Mouse (Mus musculus) midbrain, embryonic 14.5 days (tissue): ENCODE measurements around the gene Serpinb6b. TPM values are rescaled to one million over a fixed set of nuclear protein-coding genes. Genes with fewer than 3 reads are reported as not detected.
"Not testable (repeated sequence)": the region's sequence is repeated elsewhere in the genome, so short reads cannot be mapped to it uniquely, and the experiment has no call there.

Experiments
- ATAC-seq: fragments of 200-750 bp; cut with Nextera tagmentation; 2 replicates; pipeline ENCODE4 v1.8.0; 2017; ENCODE audit warnings: moderate number of reproducible peaks, moderate library complexity; ENCODE audit not compliant: low FRiP score, low TSS enrichment
- DNase-seq: peaks from one replicate; pipeline ENCODE4 v3.0.0-alpha.2; 2015
- H3K27ac ChIP-seq: fragments of 300-500 bp; sonication (generic); replicated peaks from 2 replicates; pipeline ENCODE4 v1.5.1; 2014; ENCODE audit warnings: mild to moderate bottlenecking, low read depth, low read length, moderate library complexity
- H3K27me3 ChIP-seq: fragments of 300-500 bp; sonication (generic); 2 replicates; pipeline ENCODE4 v1.6.1; 2014; ENCODE audit warnings: low read length, control low read depth, mixed read lengths; ENCODE audit not compliant: control insufficient read depth, insufficient read depth
- H3K36me3 ChIP-seq: fragments of 300-500 bp; sonication (generic); 2 replicates; pipeline ENCODE4 v1.6.1; 2014; ENCODE audit warnings: low read length, control low read depth; ENCODE audit not compliant: control insufficient read depth, insufficient read depth
- H3K4me1 ChIP-seq: fragments of 300-500 bp; sonication (generic); 2 replicates; pipeline ENCODE4 v1.6.1; 2014; ENCODE audit warnings: mild to moderate bottlenecking, antibody characterized with exemption, low read length, control low read depth; ENCODE audit not compliant: control insufficient read depth, insufficient read depth
- H3K4me2 ChIP-seq: fragments of 300-500 bp; sonication (generic); 2 replicates; pipeline ENCODE4 v1.6.1; 2014; ENCODE audit warnings: mild to moderate bottlenecking, low read length, moderate library complexity
- H3K4me3 ChIP-seq: fragments of 300-500 bp; sonication (generic); replicated peaks from 2 replicates; pipeline ENCODE4 v1.5.1; 2014; ENCODE audit warnings: low read depth, low read length
- H3K9ac ChIP-seq: fragments of 300-500 bp; sonication (generic); replicated peaks from 2 replicates; pipeline ENCODE4 v1.6.1; 2014; ENCODE audit warnings: mild to moderate bottlenecking, low read length, moderate library complexity
- H3K9me3 ChIP-seq: fragments of 300-500 bp; sonication (generic); 2 replicates; pipeline ENCODE4 v1.6.1; 2016; ENCODE audit warnings: low read length, control low read depth, mixed read lengths; ENCODE audit not compliant: control insufficient read depth
- WGBS: fragments of 180-500 bp; shearing (Covaris S2); extraction: QIAGEN DNeasy Blood & Tissue Kit; methylation state at CpG from one replicate; pipeline ENCODE4 v1.1.7; 2014; 5-methylcytosine and 5-hydroxymethylcytosine counted together
- polyA plus RNA-seq: library from polyadenylated mRNA; unstranded; fragments of >200 nt; fragmentation: Nextera tagmentation; extraction: Ambion mirVana; gene quantifications from 2 replicates; pipeline ENCODE4 v1.2.1, GENCODE M21; 2014

The Serpinb6b gene
- polyA plus RNA-seq, 1 experiment from 2014 or later: 0.95 TPM

GRCm38 (mm10) chr13:32939191-32939590 is 25.8 kb upstream of the Serpinb6b start:
- H3K36me3 ChIP-seq, H3K27me3 ChIP-seq, H3K4me2 ChIP-seq, H3K9me3 ChIP-seq, H3K9ac ChIP-seq, H3K27ac ChIP-seq, ATAC-seq, H3K4me3 ChIP-seq, H3K4me1 ChIP-seq, DNase-seq: not testable (repeated sequence)
- WGBS: 87% methylated on average over 3 of the region's 3 CpGs

DNA sequence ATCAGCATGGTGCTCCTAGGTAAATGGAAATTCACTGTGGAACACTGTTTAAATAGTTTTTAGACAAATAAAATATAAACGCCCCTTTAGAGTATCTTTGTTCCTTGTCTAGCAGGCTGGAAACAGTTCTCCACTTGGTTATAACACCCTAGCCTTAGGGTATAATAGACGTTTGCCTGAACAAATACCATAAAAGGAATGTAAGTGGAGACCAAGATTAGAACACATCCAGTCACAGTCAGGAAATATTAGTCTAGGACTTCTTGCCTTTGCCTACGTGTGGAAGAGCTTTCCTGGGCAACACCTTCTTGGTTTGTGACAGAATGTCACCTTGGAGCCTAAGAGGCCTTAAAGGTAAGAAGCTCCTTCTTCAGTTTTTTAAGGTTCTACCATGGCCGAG is 8.5 kb upstream of the Serpinb6b start:
- no peaks in the 10 kb centered on the region for H3K9me3 ChIP-seq
- 67% methylated on average over 4 of the region's 4 CpGs for WGBS
- H3K27ac ChIP-seq: no peak overlapping the region
- ATAC-seq: no peak
- H3K4me1 ChIP-seq: no peaks in the 10 kb centered on the region
- no peaks in the 10 kb centered on the region for H3K27me3 ChIP-seq
- no peak overlapping the region for H3K4me3 ChIP-seq
- no peak overlapping the region for H3K4me2 ChIP-seq
- no peaks in the 10 kb centered on the region for H3K36me3 ChIP-seq
- no peak overlapping the region for H3K9ac ChIP-seq
- DNase-seq: no peak

DNA sequence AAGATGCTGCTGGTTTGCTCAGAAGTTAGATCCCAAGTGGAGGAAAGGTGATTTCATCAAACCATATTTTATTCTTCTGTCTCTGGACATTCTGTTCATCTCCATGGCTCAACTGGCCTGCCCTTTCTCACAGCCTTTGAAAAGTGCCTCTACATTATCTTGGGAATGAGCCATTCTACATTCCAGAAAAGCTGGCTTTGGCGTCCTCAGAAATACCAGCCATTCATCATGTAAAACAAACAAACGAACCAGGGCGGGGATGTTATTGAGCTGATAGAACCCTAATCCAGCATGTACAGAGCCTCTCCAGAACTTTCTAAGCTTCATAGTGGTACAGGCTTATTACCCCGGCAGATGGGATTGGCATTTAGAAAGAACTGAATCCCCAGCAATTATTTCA is 7.1 kb upstream of the Serpinb6b start:
- H3K4me1 ChIP-seq: no peaks in the 10 kb centered on the region
- no peak for ATAC-seq
- H3K27ac ChIP-seq: no peak overlapping the region
- no peak overlapping the region for H3K4me3 ChIP-seq
- no peaks in the 10 kb centered on the region for H3K36me3 ChIP-seq
- no peak for DNase-seq
- H3K4me2 ChIP-seq: no peak overlapping the region
- H3K27me3 ChIP-seq: no peaks in the 10 kb centered on the region
- H3K9me3 ChIP-seq: no peaks in the 10 kb centered on the region
- no peak overlapping the region for H3K9ac ChIP-seq
- WGBS: 81% methylated on average over 4 of the region's 4 CpGs

DNA sequence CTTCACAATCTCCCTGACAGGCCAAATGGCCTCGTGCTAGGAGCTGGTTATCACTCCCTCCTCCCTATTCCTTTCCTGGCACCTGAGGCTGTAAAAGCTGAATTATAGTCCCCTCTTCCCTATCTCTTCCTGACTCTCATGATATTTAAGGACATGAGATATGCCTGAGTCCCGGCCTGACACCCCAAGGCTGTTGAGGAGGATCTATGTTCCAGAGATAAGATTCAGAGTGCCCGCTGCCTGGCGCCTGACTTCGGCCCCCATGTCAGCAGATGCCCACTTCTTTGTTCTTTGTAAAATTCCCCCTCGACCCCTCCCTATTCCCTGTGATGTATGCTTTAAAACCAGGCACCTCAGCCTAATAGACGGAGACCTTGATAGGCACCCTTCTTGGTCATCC is 6.5 kb upstream of the Serpinb6b start:
- not testable (repeated sequence) for H3K9ac ChIP-seq, H3K36me3 ChIP-seq
- 86% methylated on average over 7 of the region's 7 CpGs for WGBS

DNA sequence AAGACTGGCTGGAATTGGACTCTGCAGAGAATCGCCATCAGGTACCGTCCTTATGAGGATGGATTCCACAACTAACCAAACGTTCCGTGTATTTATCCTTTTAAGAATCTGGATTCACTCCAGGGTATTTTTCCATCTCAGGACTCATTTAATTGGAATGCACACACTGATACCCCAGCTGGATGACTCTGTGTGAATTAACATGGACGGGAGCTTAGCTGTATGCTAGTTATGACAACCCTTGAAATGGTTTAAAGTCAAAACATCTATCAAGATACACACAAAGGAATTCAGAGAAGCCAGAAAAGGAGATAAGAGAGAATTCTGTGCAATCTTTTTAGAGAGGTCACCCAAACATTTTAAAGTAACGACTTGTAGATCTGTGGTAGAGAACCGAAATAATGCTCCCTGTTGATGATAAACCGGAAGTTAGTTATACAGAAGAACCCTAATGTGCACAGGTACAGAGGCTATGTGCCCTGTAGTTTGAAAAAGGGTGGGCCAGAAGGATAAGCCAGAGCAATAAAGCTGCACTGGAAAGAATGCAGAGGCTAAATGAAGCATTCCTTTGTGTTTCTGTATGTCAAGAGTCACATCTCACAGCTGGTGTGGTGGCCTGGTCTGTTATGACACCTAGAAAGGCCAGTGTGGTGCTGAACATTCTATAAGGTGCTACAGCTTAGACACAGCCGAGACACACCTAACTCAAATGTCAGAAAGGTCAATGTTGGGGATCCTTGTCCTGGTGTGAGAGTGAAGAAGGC is 837 bp upstream of the Serpinb6b start:
- Histone ChIP-seq H3K4me3 (no peak overlapping the region), H3K36me3 (no peaks in the 10 kb centered on the region), H3K4me1 (no peaks in the 10 kb centered on the region), H3K9ac (no peak overlapping the region), H3K9me3 (no peaks in the 10 kb centered on the region), H3K27me3 (no peaks in the 10 kb centered on the region), H3K4me2 (no peak overlapping the region), H3K27ac (no peak overlapping the region)
- whole genome bisulfite sequencing: 86% methylated on average over 9 of the region's 9 CpGs
- ATAC-seq (no peak), DNase-seq (no peak)

More for the DNA sequence above, 6.5 kb upstream of the Serpinb6b start:
- not testable (repeated sequence) for DNase-seq, ATAC-seq, H3K4me1 ChIP-seq, H3K4me2 ChIP-seq, H3K9me3 ChIP-seq, H3K27me3 ChIP-seq, H3K27ac ChIP-seq, H3K4me3 ChIP-seq

- no peaks in the 10 kb centered on the region for H3K4me1 ChIP-seq
Measured at GRCm38 (mm10) chr13:32966116-32966515, 1.1 kb downstream of the Serpinb6b start.

DNA sequence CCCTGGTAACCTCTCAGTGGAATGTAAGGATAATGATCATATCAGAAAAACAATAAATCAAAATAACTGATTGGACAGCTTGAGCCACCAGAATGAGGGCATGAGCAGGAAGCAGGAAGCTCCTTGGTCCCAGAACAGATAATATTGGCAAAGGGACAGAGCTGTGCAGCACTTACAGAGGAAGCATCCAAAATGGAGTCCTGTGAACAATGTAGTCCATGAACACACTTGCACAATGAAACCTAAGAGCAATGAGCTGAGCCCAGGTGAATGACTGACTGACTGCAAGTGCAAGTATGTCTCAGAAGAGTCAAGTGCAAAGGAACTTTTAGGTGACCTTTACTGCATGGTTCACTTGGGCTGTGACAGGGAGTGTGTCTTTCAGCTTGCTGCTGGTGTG is 2.2 kb downstream of the Serpinb6b start:
- DNase-seq: no peak

More at GRCm38 (mm10) chr13:32966116-32966515, 1.1 kb downstream of the Serpinb6b start:
- Histone ChIP-seq H3K4me3 (no peak overlapping the region), H3K27me3 (no peaks in the 10 kb centered on the region), H3K4me2 (no peak overlapping the region), H3K9me3 (no peaks in the 10 kb centered on the region), H3K9ac (no peak overlapping the region), H3K36me3 (no peaks in the 10 kb centered on the region), H3K27ac (no peak overlapping the region)
- ATAC-seq: no peak
- DNase-seq: no peak
- 88% methylated on average over 5 of the region's 5 CpGs for WGBS

DNA sequence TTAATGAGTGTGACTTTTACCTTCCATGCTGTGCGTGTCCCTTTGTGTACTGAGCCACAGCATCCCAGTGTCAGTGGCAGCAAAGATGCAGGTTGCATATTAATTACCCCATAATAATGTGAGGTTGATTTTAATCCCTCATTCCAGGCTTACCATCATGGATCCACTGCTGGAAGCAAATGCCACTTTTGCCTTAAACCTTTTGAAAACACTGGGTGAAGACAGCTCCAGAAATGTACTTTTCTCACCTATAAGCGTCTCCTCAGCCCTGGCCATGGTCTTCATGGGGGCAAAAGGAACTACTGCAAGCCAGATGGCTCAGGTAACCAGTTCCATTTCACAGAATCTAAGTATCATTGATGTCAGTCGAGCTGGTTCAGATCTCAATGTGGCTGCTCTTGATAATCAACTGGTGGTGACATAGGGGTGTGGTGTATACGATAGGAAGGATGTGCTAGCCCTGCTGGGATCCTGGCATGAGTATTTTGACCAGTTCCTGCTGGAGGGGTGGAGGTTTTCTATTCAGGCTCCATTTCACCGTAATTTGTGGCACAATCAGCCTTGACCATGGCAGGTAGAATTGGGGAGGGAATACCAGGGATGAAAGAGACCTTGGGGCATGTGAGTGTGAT is 3.5 kb downstream of the Serpinb6b start:
- ATAC-seq (no peak), DNase-seq (no peak)
- Histone ChIP-seq H3K27ac (no peak overlapping the region), H3K9ac (no peak overlapping the region), H3K4me2 (no peak overlapping the region), H3K4me1 (no peaks in the 10 kb centered on the region), H3K4me3 (no peak overlapping the region), H3K9me3 (no peaks in the 10 kb centered on the region), H3K27me3 (no peaks in the 10 kb centered on the region), H3K36me3 (no peaks in the 10 kb centered on the region)
- WGBS: 78% methylated on average over 5 of the region's 5 CpGs

More for the DNA sequence above, 2.2 kb downstream of the Serpinb6b start:
- Histone ChIP-seq H3K4me3 (no peak overlapping the region), H3K9me3 (no peaks in the 10 kb centered on the region), H3K9ac (no peak overlapping the region), H3K27ac (no peak overlapping the region), H3K27me3 (no peaks in the 10 kb centered on the region), H3K4me2 (no peak overlapping the region), H3K36me3 (no peaks in the 10 kb centered on the region), H3K4me1 (no peaks in the 10 kb centered on the region)
- ATAC-seq: no peak
